Mouse (Mus musculus) kidney, adult 2 months (tissue): ENCODE results near the gene Vhl.

Source experiments
- CTCF ChIP-seq: fragments of 200-500 bp; conservative IDR thresholded peaks from 2 replicates; pipeline ENCODE4 v1.5.1; 2011; ENCODE audit warnings: low read depth, mild to moderate bottlenecking, control low read depth, low read length, moderate library complexity, mixed read lengths; ENCODE audit not compliant: insufficient read depth, insufficient read length
- POLR2A ChIP-seq: fragments of 200-500 bp; IDR thresholded peaks from one replicate; pipeline ENCODE4 v1.6.1; 2011; ENCODE audit warnings: low read depth, low read length, control low read depth

- TF ChIP-seq POLR2A: no peak
- no peak for TF ChIP-seq CTCF
Observed at GRCm38 (mm10) chr6:113576044-113576443, 47.7 kb upstream of the Vhl start.
